Mouse (Mus musculus) megakaryocyte progenitor cell, adult 5-6 weeks (primary cell): ENCODE measurements around the gene Rdh9. TPM values are rescaled to one million over a fixed set of nuclear protein-coding genes. Genes with fewer than 3 reads are reported as not detected.
"Not testable (repeated sequence)": the region's sequence is repeated elsewhere in the genome, so short reads cannot be mapped to it uniquely, and the experiment has no call there.

Source experiments
- ATAC-seq: replicated peaks from 2 replicates; pipeline ENCODE4 v1.8.0; 2016; ENCODE audit warnings: mild to moderate bottlenecking, moderate TSS enrichment, inconsistent platforms; ENCODE audit not compliant: poor library complexity
- total RNA-seq, 2 experiments: library from RNA; stranded (forward) in 1 of 2; stranded (reverse) in 1 of 2; fragments of 157-497, 149-512 nt in 1 of 2; fragments of 200-1000 nt in 1 of 2; gene quantifications; 2 replicates each; pipeline versions ENCODE4 v1.2.3 to v1.2.4; 2015 to 2017

Rdh9 gene
- total RNA-seq, 2 experiments from 2014 or later = not detected

DNA sequence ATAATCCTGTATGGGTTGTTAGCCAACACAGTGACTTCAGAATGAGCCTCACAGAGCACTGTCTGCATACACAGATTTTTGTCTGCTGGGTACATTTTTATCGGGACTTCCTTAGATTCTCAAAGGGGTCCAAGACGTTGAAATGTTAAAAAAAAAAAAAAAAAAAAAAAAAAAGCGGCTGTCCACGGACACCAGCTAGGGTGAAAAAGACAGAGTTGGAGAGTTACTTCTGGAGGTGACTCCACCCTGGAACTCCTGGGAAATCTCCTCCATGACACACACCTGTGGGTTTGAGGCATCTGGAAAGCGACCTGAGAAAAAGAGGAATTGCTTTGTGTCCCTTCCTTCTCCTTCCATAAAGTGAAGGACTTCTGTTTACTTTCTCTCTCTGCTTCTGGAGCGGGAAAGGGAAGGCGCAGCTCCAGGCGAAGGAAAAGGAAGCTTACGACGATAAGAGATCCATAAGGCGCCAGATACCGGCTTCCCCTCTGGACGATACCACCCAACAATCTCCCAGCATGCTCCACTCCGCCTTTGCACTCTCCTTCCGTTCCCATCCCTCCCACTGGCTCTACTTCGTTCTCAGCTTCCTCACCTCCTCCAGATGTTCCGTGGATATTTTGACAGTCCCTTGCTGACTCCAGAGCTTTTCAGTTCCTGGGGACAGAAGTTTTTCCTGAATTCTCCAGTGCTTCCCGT lies 20.3 kb upstream of the Rdh9 start:
- ATAC-seq = 0 out of 2 replicates have a peak, but pooled peaks have one; percentile 45

- ATAC-seq = no peak
Measured at GRCm38 (mm10) chr10:127759181-127760110, 16.7 kb upstream of the Rdh9 start, which contains the start of the genes Rdh1 and Rdh16f1. Gene Rdh1, plus strand, starts transcription at chr10:127759721. Gene Rdh16f1, plus strand, starts transcription at chr10:127759787.

DNA sequence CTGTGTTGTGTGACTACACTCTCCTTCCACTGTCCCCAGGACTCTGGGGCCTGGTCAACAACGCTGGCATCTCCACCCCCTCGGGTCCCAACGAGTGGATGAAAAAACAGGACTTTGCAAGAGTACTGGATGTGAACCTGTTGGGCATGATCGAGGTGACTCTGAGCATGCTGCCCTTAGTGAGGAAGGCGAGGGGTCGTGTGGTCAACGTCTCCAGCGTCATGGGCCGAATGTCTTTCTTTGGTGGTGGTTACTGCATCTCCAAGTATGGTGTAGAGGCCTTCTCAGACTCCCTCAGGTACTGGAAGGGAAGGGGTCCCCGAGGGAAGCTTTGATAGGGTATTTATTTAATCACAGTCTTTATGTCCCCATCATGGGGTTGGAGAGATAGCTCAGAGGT lies 13.3 kb upstream of the Rdh9 start:
- not testable (repeated sequence) for ATAC-seq

DNA sequence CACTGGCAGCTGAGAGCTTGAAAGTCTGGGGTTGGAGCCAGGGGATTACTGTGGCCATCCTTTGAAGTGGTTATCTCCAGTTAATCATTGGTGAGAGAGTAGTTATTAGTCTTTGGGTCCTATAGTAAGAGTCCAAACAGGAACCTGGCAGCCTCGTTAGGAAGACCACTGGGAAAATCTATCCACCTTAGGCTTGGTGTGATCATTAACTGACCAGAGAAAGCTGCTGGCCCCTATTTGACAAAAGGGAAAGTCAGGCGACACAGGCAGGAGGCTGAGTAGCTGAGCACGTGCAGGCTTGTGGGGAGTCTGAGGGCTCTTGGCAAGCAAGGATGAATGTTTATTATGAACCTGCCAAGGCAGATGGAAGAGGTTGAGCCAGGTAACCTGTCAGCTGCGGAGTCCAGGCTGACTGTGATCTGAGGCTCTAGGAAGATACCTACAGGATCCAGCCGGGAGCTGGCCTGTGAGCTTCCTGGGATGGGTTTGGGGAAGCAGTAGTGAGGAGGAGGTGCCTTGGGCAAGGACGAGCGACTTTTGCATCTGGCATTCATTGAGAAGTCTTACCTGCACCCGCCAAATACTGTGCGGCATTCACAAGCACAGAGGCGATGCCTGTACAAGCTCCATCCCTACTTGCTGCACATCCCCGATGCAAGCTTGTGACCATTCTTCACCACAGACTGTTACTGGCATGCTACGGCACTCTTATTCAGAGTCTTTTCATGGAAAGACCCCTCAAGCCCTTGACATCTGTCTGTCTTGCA lies 12.1 kb upstream of the Rdh9 start:
- ATAC-seq = no peak

DNA sequence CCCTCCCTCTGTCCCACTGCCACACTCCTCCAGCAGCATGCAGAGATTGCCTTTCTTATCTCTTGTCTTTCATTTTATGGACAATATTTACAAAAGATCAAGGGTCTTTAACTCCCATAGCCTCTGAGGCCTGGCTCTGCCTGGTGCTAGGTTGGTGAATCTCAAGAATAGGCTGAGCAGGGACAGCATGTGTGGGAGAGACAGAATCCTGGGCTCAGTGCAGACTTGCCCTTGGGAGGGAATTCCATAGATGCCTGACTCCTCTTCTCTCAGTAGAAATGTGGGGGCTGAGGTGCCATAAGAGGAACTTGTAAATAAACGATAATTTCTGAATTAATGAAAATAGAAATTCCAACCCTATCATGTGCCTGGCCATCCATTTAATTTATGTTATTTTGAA lies 9.6 kb upstream of the Rdh9 start:
- ATAC-seq = no peak

DNA sequence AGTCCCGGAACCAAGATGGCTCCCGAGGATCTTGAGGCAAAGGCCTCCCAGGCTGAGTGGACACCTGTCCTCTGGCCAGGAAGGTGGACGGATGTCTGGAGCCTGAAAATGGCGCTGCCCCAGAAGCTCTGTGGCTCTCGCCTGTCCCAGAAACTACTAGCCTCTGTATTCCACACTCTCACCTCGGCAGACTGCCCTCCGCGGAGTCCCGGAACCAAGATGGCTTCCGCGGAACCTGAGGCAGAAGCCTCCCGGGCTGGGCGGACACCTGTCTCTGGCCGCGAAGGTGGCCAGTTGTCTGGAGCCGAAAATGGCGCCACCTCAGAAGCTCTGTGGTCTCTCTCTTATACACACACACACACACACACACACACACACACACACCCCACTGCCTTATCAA lies 6.1 kb downstream of the Rdh9 start:
- not testable (repeated sequence) for ATAC-seq

GRCm38 (mm10) chr10:127785411-127785810 lies 9.2 kb downstream of the Rdh9 start:
- not testable (repeated sequence) for ATAC-seq

DNA sequence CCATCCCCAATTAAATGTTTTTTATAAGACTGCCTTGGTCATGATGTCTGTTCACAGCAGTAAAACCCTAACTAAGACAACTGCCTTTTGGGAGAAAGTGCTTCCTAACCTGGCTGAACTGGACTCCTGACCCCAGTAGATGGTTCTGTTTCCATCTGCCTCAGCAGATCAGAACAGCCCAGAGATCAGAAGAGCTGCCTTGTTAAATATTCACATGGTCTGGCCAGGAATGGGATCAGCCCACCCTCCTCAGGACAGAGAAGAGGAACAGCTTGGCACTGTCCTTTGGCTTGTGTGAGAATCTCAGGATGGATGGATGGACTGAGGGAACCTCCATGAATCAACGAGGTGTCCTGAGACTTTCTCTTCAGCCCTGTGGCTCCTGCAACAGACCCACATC lies 23.1 kb downstream of the Rdh9 start:
- ATAC-seq = no peak

DNA sequence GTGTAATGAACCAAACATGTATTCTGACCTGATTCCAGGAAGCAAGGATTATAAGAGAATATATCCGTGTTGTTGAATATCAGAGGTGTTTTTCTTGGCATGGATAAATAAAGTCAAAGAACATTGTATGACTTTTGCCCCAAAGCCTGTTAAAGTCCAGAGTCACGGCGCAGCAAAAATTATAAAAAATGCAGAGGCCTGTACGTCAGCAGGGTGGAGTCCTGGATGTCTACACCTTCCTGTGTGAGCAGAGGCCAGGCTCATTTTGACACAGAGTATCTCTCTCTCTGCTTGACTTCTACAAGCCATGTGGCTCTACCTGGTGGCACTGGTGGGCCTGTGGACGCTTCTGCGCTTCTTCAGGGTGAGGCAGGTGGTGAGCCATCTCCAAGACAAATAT lies 24.7 kb downstream of the Rdh9 start, which contains the start of gene Rdh16:
Gene Rdh16, plus strand, starts transcription at position 262 of the 400 bp plus-strand sequence.
- ATAC-seq = no peak

DNA sequence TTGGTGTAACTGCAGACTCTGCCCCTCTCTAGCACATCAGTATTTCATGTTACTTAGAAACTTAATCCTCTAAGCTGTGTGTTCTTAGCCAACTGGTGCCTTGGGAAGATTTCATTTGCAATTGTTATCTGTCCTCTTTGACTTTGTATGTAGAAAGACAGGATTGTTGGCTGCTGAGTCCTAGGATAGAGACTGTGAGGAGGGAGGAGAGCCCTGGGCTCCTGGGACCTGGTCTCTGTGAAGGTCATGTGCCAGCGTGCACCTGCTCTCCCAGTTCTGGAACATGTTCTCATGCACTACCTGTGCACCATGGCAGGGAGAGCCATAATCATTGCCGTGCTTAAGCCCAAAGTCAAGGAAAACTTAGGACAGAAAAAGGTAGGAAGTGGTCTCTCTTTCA lies 25.4 kb downstream of the Rdh9 start:
- ATAC-seq = no peak

DNA sequence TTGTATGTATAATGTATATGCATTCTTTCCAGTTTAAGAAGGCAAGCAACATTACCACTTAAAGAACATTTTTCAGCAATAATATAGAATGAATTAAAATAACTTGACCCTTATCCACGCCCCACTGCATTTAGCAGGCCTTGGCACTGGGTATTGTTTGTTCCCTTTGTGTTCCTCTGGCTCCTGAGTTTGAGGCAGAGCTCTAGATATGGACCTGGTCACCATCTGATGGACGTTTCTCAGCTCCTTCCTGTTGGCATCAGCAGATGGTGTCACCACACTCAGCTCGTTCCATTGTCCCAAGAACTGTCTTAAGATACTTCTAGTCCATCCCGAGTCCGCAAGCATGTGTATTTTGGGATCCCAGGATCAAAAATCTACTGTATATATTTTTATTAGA lies 26.1 kb downstream of the Rdh9 start:
- ATAC-seq = no peak

GRCm38 (mm10) chr10:127804416-127804815 lies 28.2 kb downstream of the Rdh9 start:
- ATAC-seq = no peak

DNA sequence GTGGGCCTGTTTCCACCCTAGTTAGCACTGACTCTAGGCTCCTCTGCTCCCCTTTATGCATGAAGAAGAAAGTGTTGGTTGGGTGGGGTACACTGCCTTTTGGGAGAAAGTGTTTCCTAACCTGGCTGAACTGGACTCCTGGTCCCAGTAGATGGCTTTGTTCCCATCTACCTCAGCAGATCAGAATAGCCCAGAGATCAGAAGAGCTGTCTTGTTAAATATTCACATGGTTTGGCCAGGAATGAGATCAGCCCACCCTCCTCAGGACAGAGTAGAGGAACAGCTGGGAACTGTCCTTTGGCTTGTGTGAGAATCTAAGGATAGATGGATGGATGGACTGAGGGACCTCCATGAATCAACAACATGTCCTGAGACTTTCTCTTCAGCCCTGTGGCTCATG lies 39.7 kb downstream of the Rdh9 start:
- no peak for ATAC-seq

- ATAC-seq = not testable (repeated sequence)
Measured at GRCm38 (mm10) chr10:127817268-127817910, 41.2 kb downstream of the Rdh9 start.

GRCm38 (mm10) chr10:127821806-127822205 lies 45.6 kb downstream of the Rdh9 start:
- not testable (repeated sequence) for ATAC-seq

DNA sequence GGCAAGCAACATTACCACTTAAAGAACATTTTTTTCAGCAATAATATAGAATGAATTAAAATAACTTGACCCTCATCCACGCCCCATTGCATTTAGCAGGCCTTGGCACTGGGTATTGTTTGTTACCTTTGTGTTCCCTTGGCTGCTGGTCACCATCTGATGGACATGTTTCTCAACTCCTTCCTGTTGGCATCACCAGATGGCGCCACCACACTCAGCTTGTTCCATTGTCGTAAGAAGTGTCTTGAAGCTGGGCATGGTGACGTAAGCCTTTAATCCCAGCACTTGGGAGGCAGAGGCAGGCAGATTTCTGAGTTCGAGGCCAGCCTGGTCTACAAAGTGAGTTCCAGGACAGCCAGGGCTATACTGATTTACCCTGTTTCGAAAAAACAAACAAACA lies 49.2 kb downstream of the Rdh9 start:
- ATAC-seq = peak; percentile 73

DNA sequence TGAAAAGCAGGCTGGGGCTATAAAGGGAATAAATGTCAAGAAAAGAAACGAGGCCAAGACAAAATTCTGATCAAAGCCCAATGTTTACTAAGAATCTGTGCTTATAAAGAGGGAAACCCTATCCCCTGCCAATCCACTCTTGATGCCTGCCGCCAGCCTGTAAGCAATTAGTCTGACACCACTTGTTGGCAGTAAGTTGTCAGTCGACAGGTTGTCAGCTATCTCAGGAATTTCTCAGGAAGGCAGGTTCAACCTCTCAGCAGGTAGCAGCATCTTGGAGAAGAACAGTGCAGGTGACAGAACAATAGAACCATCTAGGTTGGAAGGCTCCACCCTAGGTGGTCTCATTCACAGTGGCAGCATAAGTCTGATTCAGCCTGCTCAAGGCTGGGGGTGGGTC lies 52.9 kb downstream of the Rdh9 start:
- ATAC-seq = no peak

- ATAC-seq = not testable (repeated sequence)
Measured at GRCm38 (mm10) chr10:127834186-127834585, 58.0 kb downstream of the Rdh9 start.

DNA sequence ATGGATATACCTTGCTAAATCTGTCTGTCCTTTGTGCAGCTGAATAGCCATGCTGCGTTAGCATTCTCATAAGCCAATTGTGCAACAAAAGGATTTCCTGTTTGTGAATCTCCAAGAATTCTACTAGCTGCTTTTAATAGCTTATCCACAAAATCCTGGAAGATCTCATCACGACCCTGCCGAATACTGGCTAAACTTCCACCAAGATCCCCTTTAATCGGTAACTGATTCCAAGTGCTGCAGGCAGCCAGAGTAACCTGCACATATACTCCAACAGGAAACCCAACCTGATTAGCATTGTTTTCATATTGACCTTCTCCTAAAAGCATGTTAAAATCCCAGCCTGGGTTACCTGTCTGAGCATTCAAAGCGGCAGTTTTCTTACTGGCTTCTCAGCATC lies 59.1 kb downstream of the Rdh9 start:
- ATAC-seq = no peak

GRCm38 (mm10) chr10:127837793-127838192 lies 61.6 kb downstream of the Rdh9 start:
- ATAC-seq = not testable (repeated sequence)

GRCm38 (mm10) chr10:127838539-127838938 lies 62.4 kb downstream of the Rdh9 start:
- no peak for ATAC-seq
